Mouse (Mus musculus) bone marrow, adult 2 months (tissue): Measurements from ENCODE around the gene Meiob. TPM values are rescaled to one million over a fixed set of nuclear protein-coding genes. Genes with fewer than 3 reads are reported as not detected.

ENCODE experiments used
- H3K27ac ChIP-seq: fragments of 200-500 bp; 2 replicates; pipeline ENCODE4 v1.5.1; 2012; ENCODE audit warnings: low read depth, mild to moderate bottlenecking, control low read depth, inconsistent platforms, low read length; ENCODE audit not compliant: control insufficient read depth, poor library complexity, insufficient read depth
- H3K4me1 ChIP-seq: fragments of 200-500 bp; 2 replicates; pipeline ENCODE4 v1.6.1; 2011; ENCODE audit warnings: low read length; ENCODE audit not compliant: control insufficient read depth, insufficient read depth
- H3K4me3 ChIP-seq: fragments of 200-500 bp; replicated peaks from 2 replicates; pipeline ENCODE3; 2011; ENCODE audit warnings: mild to moderate bottlenecking, low read depth, low read length, control low read depth; ENCODE audit not compliant: control insufficient read depth
- CTCF ChIP-seq: fragments of 200-500 bp; IDR thresholded peaks from 2 replicates; pipeline ENCODE4 v1.5.1; 2011; ENCODE audit warnings: low read length, control low read depth; ENCODE audit not compliant: control insufficient read depth, insufficient read depth
- POLR2A ChIP-seq: fragments of 200-500 bp; IDR thresholded peaks from 2 replicates; pipeline ENCODE4 v1.6.1; 2011; ENCODE audit warnings: low read depth, mild to moderate bottlenecking, control low read depth, low read length, borderline replicate concordance; ENCODE audit not compliant: control insufficient read depth
- WGBS: fragments of 180-500 bp; shearing (Covaris S2); methylation state at CpG from one replicate; pipeline ENCODE4 v1.1.7; 2018; 5-methylcytosine and 5-hydroxymethylcytosine counted together
- polyA plus RNA-seq: library from polyadenylated mRNA; stranded (reverse); fragments of >200 nt; gene quantifications from 2 replicates; pipeline ENCODE4 v1.2.4, GENCODE M21; 2011; ENCODE audit warnings: low replicate concordance; ENCODE audit not compliant: missing spikeins, insufficient read depth, insufficient read length

The Meiob gene
- polyA plus RNA-seq, 1 experiment = not detected

DNA sequence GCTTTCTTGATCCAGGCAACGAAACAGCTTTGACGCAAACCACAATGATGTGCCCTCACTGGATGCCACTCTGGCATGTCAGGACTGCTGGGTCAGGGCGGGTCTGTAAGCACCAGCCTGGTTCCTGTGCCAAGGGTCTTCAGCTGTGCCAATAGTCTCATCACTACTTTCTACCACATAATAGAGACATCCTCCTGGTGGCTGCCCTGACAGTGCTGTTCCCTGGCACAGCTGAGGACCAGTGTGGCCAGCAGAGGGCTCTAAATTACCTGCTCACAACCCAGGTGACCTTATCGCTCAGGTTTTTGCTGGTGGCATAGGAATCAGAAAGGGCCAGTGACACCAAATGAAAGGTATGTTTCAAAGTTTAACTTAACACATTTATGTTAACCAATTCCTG lies 37.0 kb downstream of the Meiob start:
- no peak overlapping the region for H3K27ac ChIP-seq
- TF ChIP-seq CTCF = peak; percentile 54; the same call in 1 of the 2 replicates
- no peak for TF ChIP-seq POLR2A
- H3K4me3 ChIP-seq = no peak overlapping the region
- no peaks in the 10 kb centered on the region for H3K4me1 ChIP-seq
- WGBS = 58% methylated on average over 4 of the region's 4 CpGs

DNA sequence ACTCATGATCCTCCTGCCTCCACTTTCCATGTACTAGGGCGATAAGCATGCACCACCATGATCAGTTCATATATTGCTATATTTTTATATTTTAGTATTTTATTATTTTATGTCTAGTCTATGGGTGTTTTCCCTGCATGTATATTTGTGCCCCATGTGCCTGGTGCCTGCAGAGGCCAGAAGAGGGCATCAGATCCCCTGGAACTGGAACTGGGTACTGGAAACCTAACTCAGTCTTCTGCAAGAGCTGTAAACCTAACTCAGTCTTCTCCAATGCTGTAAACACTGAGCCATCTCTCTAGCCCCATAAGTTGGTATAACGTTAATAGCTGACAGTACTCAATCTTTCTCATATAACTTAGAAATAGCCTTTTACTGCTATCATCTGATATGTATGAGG lies 38.5 kb downstream of the Meiob start:
- TF ChIP-seq POLR2A (no peak), CTCF (peak; percentile 48; the same call in 1 of the 2 replicates)
- Histone ChIP-seq H3K27ac (no peak overlapping the region), H3K4me3 (no peak overlapping the region), H3K4me1 (no peaks in the 10 kb centered on the region; the same call in 1 of the 2 replicates)
- WGBS = 67% methylated on average over 2 of the region's 2 CpGs

GRCm38 (mm10) chr17:24844525-24844924 lies 40.4 kb downstream of the Meiob start:
- 82% methylated on average over 9 of the region's 9 CpGs for WGBS
- H3K4me3 ChIP-seq = no peak overlapping the region
- H3K4me1 ChIP-seq = no peaks in the 10 kb centered on the region; the same call in 1 of the 2 replicates
- TF ChIP-seq POLR2A (no peak), CTCF (no peak)
- no peak overlapping the region for H3K27ac ChIP-seq

DNA sequence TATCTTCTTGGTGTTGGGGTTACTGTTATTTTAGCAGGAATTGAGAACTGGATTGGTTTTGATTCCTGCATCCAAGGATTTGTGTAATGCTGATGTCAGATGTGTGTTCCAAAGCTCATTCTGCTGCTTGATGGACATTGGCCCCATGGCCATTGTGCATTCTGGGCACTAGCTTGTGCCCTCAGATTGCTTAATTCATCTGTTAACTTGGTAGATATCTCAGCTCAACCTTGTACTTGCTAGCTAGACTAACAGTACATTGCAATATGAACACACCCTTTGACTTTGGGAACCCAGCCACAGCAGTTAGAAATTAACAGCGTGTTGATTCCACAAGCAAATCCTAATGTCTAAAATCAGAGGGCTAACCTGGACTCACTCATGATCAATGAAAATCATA lies 43.3 kb downstream of the Meiob start:
- no peak for TF ChIP-seq POLR2A
- TF ChIP-seq CTCF = no peak
- 79% methylated on average over 1 of the region's 1 CpGs for WGBS
- H3K4me1 ChIP-seq = no peaks in the 10 kb centered on the region; the same call in 1 of the 2 replicates
- H3K27ac ChIP-seq = no peak overlapping the region
- H3K4me3 ChIP-seq = peak overlapping the region; percentile 48

DNA sequence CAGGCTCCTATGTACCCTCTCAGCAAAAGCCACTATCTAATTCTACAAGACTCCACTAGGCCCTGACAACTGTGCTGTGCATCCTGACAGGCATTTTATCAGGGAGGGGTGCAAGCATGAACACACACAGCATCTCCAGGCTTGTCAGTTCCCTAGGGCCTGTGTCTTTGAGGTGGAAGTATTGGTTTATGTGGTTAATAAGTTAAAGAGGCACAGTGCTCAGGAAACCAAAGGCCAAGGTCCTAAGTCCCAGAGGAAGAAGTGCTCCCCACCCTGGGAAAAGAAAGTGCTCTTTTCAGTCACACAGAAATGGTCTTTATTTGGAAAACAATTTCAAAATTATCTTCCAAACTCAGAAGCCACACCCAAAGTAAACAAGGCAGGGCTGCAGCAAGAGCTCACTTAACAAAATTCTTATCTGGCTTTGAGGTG lies 44.5 kb downstream of the Meiob start:
- TF ChIP-seq CTCF = no peak
- no peak for TF ChIP-seq POLR2A
- Histone ChIP-seq H3K27ac (peak overlapping the region; percentile 79), H3K4me1 (no peaks in the 10 kb centered on the region; the same call in 1 of the 2 replicates), H3K4me3 (peak overlapping the region; percentile 76)

- peak; percentile 32; the same call in 1 of the 2 replicates for TF ChIP-seq CTCF
- TF ChIP-seq POLR2A = no peak; the same call in 1 of the 2 replicates
- under 1% methylated on average over 21 of the region's 21 CpGs for WGBS
- H3K4me3 ChIP-seq = peak overlapping the region; percentile 93
- H3K27ac ChIP-seq = peak overlapping the region; percentile 96
- no peaks in the 10 kb centered on the region; the same call in 1 of the 2 replicates for H3K4me1 ChIP-seq
These were observed 45.6 kb downstream of the Meiob start for GRCm38 (mm10) chr17:24849733-24850064.

- Histone ChIP-seq H3K27ac (peak within 1 kb of the TSS; percentile 96), H3K4me1 (no peaks in the 10 kb centered on the region; the same call in 1 of the 2 replicates), H3K4me3 (peak within 1 kb of the TSS; percentile 93)
- peak; percentile 91 for TF ChIP-seq POLR2A
- TF ChIP-seq CTCF = no peak
- under 1% methylated on average over 58 of the region's 58 CpGs for WGBS
These were observed 46.1 kb downstream of the Meiob start, which contains the start of gene Fahd1 for GRCm38 (mm10) chr17:24850065-24850772. Gene Fahd1, minus strand, starts transcription at chr17:24850364.

DNA sequence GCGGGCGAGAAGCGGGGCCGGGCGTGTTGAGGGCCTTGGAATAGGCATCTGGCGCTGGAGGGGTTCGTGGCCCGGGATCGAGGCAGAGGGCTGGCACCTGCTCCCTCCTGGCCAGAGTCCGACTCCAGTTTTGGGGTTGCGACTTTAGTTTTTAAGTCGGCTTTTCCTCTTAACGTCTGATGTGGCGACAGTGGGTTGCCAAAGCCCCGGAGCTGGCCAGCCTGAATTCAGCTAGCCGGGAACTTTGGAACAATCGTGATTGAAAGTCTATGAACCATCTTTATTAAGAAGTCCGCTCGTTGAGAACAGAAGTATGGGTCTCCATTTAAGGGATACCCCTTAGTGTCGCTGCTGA lies 46.7 kb downstream of the Meiob start:
- H3K4me3 ChIP-seq = peak overlapping the region; percentile 88
- under 1% methylated on average over 20 of the region's 20 CpGs for WGBS
- peak overlapping the region; percentile 96 for H3K27ac ChIP-seq
- TF ChIP-seq POLR2A (no peak), CTCF (no peak)
- H3K4me1 ChIP-seq = no peaks in the 10 kb centered on the region; the same call in 1 of the 2 replicates
